ENCODE assay signal across 1 mouse cellular context in genomic region chr7:84679264-84679663, GRCm38 (mm10).
TF ChIP-seq lines count a peak whose summit lies in the region.

No protein-coding gene starts in this region.

TF ChIP-seq in MEL, 35 proteins besides CTCF, POLR2A, EP300 and RAD21 (continued from another document):
- TF ChIP-seq MEF2A (IDR thresholded peaks at IDR 0.05; ENCODE audit: extremely low read depth, insufficient replicate concordance, low read depth, low read length, poor library complexity, severe bottlenecking) (no peak), ZNF384 (IDR thresholded peaks at IDR 0.05; ENCODE audit: low read depth, low read length) (no peak)
